Mouse (Mus musculus): ENCODE measurements at regions not wholly inside any gene's neighbourhood (a gene's known extent, or its start where the extent isn't known, plus 50 kb on each side); places are given as distances from the start of the nearest gene placed in this dataset.

DNA sequence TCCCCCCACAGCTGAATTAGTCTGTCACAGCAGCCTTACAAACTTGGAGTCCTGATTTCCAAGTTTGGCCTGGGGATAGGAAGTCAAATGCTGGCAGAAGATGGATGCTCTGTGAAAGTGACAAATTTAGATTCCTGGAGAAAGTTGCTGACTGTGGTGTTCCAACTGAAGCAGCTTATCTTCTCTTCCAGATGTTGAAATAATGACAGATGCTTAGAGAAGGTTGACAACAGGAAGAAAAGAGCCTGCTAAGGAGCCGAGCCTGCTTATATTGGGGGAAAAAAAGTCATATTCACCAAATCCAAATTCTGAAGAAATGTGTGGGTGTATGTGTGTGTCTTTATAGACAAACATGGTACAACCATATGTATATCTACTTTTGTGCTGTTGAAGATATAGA lies 1380.4 kb upstream of the Cdh8 start:
- no peak for DNase-seq

- no peak for DNase-seq
Measured at GRCm38 (mm10) chr8:100793951-100794350, 1377.7 kb upstream of the Cdh8 start.

- no peak for DNase-seq
Measured at GRCm38 (mm10) chr8:100790592-100791141, 1374.4 kb upstream of the Cdh8 start.

- DNase-seq = no peak
Measured at GRCm38 (mm10) chr8:100788132-100788531, 1371.9 kb upstream of the Cdh8 start.

DNA sequence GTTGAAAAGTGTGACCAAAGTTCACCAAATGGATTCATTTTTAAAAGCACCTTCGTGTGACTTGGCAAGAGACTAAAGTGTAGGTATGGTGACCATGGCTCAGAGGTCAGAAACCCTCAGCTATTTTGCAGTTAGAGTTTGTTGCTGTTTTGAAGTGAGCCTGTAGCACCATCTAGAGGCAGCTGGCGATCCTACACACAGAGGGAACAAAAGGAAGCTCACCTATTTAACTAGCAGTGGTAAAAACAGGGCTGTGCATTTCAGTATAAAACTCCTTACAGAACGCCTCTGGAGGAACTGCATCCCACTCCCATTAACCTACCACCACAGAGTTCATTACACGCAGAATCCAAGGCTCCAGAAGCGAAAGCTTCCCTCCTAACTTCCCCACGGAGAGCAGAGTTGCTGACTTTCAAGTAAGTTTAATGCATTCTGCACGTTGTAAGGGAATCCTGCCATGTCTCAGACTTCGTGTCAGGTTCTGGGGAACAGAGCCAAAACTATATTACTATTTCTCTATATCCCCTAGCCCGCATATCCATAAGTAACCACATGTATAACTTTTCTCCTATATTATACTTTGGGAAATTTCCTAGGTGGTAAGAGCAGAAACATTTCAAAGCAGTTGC lies 1356.6 kb upstream of the Cdh8 start:
- DNase-seq = peak in 1 of 2 experiments; percentile 1

- DNase-seq = no peak
Measured at GRCm38 (mm10) chr8:100769617-100770016, 1353.3 kb upstream of the Cdh8 start.

GRCm38 (mm10) chr8:100733927-100734326 lies 1317.7 kb upstream of the Cdh8 start:
- no peak for DNase-seq

DNA sequence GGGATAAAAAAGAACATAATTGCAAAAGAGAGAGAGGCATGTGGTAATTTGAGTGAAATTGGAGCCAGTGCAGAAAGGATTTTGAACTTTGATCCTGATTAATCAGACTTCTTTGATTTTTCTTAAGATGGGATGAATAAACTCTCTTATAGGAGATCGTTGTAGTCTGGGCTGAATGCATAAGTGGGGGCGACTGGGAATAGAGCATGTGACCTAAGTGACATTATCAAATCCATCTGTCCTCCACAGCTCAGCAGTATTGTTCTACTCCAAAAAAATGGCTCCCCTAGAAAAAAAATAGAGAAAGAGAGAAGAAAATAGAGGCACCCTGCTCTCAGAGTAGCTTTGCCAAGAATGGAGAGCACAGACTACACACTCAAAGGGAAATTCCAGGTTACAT lies 1286.1 kb upstream of the Cdh8 start:
- no peak for DNase-seq

GRCm38 (mm10) chr8:100695043-100695442 lies 1278.8 kb upstream of the Cdh8 start:
- no peak for DNase-seq

GRCm38 (mm10) chr8:100678580-100678979 lies 1262.3 kb upstream of the Cdh8 start:
- DNase-seq = no peak

All from lung, adult 18-20 months (tissue).